Mouse (Mus musculus): ENCODE measurements around the gene Exph5.

Gene Exph5

DNA sequence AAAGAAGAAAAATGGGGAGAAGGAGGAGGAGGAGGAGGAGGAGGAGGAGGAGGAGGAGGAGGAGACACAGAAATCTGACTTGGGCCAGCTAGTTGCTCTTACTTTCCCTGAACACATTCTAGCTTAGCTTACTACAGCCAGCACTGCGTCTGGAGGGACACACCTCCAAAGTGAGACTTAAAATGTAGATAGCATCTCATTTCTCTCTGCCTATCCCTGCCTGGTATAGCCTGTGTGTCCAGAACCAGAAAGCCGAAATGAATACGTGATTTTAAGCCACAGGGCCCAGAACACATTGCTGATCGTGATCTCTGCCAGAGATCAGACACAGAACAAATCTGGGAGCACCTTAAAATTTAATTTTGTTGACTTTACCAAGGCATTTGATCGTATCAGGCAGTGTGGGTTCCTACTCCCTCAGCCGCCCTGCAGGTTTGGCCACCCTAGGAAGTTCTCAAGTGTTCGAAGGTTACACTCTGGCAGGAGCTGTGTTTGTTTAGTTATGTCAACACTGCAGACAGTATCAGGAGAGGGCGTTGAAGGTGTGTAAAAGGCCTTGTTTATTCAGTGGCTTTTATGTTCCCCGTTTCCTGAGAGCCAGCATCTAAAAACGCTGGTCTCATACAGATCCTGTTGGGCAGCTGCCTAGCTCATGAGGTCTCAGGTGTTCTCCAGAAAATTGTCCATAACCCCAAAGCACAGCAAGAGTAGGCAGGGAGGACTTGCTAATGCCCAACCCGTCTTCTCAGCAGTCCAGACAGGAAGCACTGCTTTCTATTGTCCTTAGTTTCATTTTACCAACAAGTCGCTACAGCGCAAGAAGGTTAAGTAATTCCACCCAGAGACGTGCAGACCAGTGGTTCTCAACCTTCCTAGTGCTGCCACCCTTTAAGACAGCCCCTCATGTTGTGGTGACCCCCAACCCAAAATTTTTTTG is 55.0 kb downstream of the Exph5 start:
- DNase-seq (ENCODE audit: extremely low spot score): peak; percentile 9

DNA sequence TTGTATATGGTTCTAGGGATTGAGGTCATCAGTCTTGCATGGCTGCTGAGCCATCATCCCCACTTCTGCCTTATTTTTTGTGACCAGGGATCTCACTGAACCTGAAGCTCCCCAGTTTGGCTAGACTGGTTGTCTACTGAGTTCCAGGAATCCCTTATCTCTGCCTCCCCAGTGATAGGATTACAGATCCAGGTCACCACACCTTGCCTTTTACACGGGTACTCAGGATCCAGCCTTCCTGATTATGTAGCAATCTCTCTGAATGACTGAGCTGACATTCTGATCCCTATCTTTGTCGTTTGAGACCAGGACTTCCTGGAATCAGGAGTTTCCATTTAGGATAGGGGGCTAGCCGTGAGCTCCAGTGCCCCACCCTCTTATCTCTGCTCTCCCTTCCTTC is 69.9 kb downstream of the Exph5 start:
- DNase-seq (ENCODE audit: extremely low spot score): no peak

DNA sequence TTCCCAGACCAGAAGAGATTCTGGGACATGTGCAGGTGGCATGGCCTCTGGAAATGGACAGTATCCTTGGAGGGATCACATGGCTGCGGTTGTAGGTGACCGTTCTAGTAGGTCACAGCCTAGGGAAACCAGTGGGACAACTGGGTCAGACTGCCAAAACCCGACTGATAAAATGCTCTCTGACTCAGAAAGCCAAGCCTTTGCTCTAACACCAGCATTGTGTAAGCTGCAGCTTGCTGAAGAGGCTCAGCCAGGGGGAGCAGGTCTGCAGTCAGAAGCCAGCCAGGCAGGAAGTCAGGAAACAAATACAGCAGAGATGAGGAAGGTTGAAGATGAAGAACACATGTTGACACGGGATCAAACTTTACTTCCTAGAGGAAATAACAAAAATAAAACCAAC is 74.4 kb downstream of the Exph5 start:
- no peak for DNase-seq (ENCODE audit: extremely low spot score)

GRCm38 (mm10) chr9:53376820-53377219 is 75.3 kb downstream of the Exph5 start:
- DNase-seq (ENCODE audit: extremely low spot score): no peak

GRCm38 (mm10) chr9:53377597-53377996 is 76.1 kb downstream of the Exph5 start:
- no peak for DNase-seq (ENCODE audit: extremely low spot score)

GRCm38 (mm10) chr9:53378171-53378570 is 76.7 kb downstream of the Exph5 start:
- DNase-seq (ENCODE audit: extremely low spot score): no peak

GRCm38 (mm10) chr9:53380595-53380994 is 79.1 kb downstream of the Exph5 start:
- DNase-seq (ENCODE audit: extremely low spot score): no peak

DNA sequence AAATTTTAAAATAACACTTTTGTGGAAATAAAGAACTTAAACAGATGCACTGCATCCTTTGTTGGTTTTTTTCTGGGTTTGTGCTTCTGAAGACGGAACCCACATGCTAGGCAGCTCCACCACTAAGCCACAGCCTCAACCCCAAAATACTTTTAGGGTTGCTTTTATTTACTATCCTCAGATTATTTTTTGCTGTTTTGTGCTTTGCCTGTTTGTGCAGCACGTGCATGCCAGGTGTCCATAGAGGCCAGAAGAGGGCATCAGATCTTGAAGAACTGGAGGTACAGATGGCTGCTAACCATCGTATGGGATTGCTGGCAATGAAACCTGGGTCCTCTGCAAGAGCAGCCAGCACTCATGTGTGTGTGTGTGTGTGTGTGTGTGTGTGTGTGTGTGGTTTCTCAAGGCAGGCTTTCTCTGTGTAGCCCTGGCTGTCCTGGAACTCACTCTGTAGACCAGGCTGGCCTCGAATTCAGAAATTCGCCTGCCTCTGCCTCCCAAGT is 79.7 kb downstream of the Exph5 start:
- DNase-seq (ENCODE audit: extremely low spot score): no peak

- DNase-seq (ENCODE audit: extremely low spot score): peak; percentile 85
Measured at GRCm38 (mm10) chr9:53383951-53384866, 82.7 kb downstream of the Exph5 start, which contains the start of gene Kdelc2. Gene Kdelc2, plus strand, starts transcription at chr9:53384025.

DNA sequence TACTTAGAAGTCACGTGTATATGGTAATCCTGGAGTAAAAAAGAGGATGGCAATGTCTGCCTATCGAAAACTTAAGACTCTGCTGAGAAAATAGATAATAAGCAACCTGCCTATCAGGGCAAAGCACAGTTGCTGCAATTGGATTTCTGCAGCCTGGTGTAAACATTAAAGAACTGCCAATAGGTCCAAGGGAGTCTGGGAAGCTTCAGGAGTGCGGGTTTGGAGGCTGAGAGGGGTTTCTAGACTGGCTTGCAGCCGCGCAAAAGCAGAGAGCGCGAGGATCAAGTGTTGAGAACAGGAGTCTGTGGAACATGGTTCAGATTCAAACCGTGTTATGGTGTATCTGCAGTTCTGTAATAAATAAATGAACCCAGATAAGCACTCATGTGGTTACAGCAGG is 83.4 kb downstream of the Exph5 start:
- no peak for DNase-seq (ENCODE audit: extremely low spot score)

- DNase-seq (ENCODE audit: extremely low spot score): no peak
Measured at GRCm38 (mm10) chr9:53387431-53387830, 86.0 kb downstream of the Exph5 start.

- DNase-seq (ENCODE audit: extremely low spot score): no peak
Measured at GRCm38 (mm10) chr9:53389109-53389508, 87.6 kb downstream of the Exph5 start.

DNA sequence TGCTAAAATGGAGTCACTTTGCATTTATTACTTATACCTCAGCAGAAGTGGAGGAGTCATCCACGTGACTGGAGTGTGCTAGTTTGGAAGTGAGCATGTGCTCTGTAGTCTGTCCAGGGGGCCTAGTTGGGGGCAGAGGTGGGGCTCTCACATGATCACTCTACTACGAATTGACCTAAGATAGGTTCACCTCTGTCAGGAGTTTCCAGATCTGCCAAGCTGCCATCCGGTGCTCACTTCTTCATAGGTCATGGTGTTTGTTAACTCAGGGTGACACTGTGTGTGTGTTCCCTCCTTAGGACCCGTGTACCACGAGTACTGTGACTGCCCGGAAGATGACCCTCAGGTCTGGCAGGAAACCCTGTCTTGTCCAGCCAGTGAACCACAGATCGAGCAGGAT is 88.7 kb downstream of the Exph5 start:
- DNase-seq (ENCODE audit: extremely low spot score): no peak

- DNase-seq (ENCODE audit: extremely low spot score): no peak
Measured at GRCm38 (mm10) chr9:53397685-53398387, 96.4 kb downstream of the Exph5 start.

GRCm38 (mm10) chr9:53398388-53398700 is 96.9 kb downstream of the Exph5 start:
- DNase-seq (ENCODE audit: extremely low spot score): peak; percentile 63

- DNase-seq (ENCODE audit: extremely low spot score): no peak
Measured at GRCm38 (mm10) chr9:53399537-53399936, 98.1 kb downstream of the Exph5 start.

GRCm38 (mm10) chr9:53400696-53401095 is 99.2 kb downstream of the Exph5 start:
- DNase-seq (ENCODE audit: extremely low spot score): no peak

DNA sequence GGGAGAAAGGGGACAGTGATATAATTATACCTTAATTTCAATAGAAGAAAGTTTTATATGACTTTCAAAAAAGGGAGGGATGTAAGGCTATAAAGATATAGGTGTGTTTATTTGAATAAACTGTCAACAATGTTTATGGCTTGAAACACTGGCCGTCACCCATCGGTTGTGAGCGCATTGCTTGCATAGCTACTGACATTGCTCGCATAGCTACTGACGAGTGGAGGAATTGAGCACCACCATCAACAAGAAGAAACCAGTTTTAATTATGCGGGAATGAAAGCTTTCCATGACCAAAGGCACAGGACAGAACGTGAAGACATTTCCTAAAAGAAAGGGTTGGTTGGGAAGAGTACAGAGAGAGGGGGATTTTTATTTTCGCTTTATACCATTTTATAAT is 99.7 kb downstream of the Exph5 start:
- DNase-seq (ENCODE audit: extremely low spot score): no peak

- peak; percentile 26 for DNase-seq (ENCODE audit: extremely low spot score)
Measured at GRCm38 (mm10) chr9:53402291-53402711, 100.8 kb downstream of the Exph5 start, which contains the start of gene 4930550C14Rik. Gene 4930550C14Rik, plus strand, starts transcription at chr9:53402325.

GRCm38 (mm10) chr9:53402991-53403390 is 101.5 kb downstream of the Exph5 start:
- no peak for DNase-seq (ENCODE audit: extremely low spot score)

DNA sequence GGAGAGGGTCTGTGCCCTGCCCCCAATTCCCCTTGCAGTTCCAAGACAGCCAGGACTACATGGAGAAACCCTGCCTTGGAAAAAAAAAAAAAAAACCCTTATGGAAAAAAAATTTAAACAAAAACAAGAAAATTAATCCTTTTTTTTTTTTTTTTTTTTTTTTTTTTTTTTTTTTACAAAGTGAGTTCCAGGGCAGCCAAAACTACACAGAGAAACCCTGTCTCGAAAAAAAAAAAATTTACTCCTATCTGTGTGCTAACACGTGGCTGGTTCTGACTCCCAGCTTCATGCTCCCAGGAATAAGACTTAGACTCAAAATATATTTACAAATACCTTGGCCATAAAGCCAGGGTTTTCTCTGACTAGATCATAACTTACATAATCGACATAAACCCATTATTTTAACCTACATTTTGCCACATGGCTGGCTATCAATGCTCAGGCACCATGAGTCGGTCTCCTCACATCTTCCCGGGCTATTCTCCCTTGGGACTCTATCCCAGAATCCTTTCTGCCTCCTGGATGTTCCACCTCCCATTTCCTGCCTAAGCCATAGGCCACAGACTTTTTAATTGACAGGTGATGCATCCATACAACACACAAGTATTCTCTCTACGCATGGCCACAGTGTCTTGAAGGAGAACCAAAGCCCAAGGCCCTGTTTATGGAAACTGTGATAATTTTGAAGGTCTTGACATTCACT is 102.7 kb downstream of the Exph5 start:
- no peak for DNase-seq (ENCODE audit: extremely low spot score)
